Mouse (Mus musculus) cerebellum, adult 11 months (tissue): ENCODE data around the gene Tesk1.

ENCODE experiments used
- DNase-seq: peaks from one replicate; pipeline ENCODE4 v3.0.0; 2022

Gene Tesk1

DNA sequence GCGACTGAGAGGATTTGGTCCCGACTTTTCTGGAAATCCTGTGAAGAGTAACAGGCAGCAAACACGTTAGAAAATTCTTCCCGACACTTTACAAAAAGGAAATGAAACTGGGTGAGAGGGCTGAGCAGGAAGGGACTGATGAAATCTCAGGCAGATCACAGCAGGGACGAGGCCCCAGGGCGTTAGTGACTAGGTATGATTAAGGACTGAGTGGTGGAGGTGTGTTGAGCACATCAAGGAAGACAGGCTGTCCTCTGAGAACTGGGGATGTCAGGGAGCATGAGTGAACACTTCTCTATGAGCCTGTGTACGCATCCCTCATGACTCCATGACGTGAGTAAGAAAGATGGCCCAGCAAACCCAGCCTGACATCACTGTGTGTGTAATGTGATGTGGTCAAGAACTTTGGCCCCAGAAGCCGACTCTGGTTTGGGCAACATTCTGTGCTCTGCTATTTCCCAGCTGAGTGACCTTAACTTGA, 21.9 kb upstream of the Tesk1 start:
- DNase-seq, result no peak

DNA sequence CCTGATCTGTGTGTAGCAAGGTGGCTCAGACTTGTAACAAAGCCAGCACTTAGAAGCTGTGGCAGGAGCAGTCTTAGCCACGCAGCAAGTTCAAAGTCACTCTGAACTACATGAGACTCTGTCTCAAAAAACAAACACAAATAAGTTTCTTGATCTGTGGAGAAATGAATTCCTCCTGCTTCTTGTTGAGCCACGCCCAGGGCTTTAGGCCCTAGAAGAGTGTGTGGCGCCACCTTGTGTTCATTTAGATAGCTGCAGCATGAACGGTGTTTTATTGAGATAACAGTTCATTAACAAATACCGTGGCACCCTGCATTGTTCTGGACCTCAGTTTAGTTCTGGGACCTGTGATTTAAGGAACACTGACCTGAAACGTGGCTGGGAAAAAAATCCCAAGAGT, 21.4 kb upstream of the Tesk1 start:
- peak; percentile 59 for DNase-seq

DNA sequence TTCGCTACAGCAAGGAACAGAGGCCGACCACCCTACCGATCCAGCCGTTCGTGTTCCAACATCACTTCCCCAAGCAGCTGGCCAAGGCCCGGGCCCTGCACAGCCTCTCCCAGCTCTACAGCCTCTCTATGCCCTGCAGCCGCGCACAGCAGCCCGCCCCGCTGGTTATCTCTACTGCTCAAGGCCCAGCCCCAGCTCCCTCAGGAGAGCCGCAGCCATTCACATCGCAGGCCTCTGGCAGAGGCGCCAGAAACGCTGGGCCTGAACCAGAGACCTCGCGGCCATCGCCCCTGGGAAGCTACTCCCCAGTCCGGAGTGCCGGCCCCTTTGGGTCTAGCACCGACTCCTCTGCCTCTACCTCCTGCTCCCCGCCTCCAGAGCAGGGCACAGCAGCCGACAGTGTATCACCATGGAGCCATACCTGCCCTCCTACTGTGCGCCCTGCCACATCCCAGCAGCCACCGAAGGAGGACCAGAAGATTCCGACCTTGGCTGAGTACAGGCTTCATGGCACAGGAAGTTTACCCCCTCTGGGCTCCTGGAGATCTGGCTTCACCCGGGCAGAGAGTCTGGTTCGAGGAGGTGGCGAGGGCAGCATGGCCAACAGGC, 20.0 kb upstream of the Tesk1 start:
- no peak for DNase-seq

- DNase-seq, result no peak
Observed at GRCm38 (mm10) chr4:43423267-43423934, 18.3 kb upstream of the Tesk1 start.

GRCm38 (mm10) chr4:43424072-43424471, 17.7 kb upstream of the Tesk1 start:
- DNase-seq, result no peak

DNA sequence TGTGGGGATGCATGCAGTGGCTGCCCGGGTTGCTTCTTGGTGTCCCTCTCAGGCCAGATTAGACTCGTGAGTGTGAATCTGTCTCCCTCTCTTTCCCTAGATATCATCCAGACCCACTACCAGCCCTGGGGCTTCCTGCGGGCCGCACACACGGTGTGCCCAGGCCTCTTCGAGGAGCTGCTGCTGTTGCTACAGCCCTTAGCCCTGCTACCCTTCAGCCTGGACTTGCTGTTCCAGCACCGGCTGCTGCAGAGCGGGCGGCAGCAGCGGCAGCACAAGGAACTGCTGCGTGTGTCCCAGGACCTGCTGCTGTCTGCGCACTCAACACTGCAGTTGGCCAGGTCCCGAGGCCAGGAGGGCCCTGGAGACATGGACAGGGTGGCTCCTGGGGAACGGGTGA, 16.5 kb upstream of the Tesk1 start:
- DNase-seq, result no peak

DNA sequence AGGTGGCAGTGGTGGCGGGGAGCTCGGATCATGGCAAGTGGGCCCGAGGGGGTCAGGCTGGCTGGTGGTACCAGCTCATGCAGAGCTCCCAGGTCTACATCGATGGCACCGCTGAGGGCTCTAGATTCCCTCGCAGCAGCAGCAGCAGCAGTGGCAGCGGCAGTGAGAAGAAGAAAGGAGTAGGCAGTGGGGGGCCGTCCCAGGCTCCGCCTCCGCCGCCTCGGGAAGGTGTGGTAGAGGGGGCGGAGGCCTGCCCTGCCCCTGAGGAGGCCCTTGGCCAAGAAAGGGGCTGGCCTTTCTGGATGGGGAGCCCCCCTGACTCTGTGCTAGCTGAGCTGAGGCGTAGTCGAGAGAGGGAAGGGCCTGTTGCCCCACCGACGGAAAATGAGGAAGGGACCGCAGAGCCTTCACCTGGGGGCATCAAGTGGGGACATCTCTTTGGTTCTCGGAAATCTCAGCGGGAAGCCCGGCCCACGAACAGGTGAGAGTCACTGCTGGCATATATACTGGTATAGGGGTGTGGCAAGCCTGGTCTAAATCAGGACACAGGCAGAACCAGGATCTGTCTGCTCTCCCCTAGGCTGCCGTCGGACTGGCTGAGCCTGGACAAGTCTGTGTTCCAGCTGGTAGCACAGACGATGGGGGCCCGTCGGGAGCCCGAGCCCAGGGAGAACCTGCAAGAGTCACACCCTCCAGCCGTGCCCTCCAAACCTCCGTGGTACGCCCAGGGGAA, 15.9 kb upstream of the Tesk1 start:
- DNase-seq, result no peak

DNA sequence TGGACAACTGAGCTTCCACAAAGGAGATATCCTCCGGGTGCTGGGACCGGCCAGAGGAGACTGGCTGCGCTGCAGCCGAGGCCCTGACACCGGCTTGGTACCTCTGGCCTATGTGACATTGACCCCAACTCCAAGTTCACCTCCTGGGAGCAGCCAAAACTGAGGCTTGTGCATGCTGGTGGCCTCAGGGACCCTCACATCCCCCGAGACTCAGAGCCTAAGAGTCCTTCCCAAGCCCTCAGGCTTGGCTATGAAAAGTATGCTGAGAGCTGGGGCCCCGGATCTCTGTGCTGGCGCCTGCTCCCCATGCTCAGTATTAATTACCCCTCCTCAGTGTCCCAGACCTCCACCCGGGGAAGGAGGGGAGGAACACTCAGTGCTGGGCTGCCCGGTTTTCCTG, 15.3 kb upstream of the Tesk1 start:
- no peak for DNase-seq

DNA sequence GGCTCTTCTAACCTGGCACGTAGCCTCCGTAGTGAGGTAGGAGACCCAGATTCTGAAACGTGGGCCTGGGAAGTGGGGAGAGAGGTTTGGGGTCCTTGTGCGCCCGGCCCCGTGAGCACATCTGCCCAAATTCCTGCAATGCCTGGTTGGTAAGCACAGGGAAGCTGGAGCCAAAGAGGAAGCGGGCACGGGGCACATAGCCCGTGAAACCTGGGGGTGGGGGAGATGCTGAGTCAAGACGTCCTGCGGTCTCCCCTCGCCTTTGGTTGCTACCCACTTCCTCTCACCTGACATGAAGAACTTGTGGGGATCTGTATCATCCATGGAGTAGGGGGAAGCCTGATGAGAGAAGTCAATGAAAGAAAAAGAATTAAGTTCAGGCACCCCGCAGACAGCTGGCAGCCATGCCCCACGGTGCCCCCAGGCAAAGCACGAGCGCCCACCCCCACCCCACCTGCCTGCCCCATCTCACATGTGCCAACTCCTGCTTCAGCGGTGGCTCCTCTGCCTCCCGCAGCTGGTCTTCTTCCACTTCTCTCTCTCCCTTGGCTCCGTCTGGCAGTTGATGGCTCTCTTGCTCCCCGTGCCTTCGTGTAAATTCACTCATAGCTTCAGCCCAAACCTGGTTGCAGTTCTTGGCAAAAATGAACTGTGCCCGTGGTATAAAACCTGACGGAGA, 14.1 kb upstream of the Tesk1 start:
- no peak for DNase-seq

- DNase-seq, result no peak
Observed at GRCm38 (mm10) chr4:43428180-43428861, 13.4 kb upstream of the Tesk1 start.

DNA sequence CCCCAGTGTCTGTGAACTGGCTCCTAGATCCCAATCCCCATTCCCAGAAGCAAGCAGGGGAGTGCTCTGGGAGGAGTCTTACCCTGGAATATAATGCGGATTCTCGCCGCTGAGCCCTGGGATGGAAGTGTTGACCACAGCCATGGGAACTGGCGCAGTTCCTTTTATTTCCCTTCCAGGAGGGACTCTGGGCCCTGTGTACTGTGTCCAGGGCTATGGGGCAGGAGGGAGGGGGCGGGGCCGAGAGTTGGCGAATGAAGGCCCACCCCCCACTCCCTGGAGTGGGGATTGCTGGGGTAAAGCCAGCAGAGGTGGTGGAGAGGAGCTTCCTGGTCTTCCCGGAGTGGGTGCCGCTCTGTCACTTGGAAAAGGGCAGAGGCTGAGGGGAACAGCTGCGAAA, 12.8 kb upstream of the Tesk1 start, which contains the start of gene Fam166b:
Fam166b (minus strand) TSS at position 189 of the 400 bp plus-strand sequence.
- no peak for DNase-seq

DNA sequence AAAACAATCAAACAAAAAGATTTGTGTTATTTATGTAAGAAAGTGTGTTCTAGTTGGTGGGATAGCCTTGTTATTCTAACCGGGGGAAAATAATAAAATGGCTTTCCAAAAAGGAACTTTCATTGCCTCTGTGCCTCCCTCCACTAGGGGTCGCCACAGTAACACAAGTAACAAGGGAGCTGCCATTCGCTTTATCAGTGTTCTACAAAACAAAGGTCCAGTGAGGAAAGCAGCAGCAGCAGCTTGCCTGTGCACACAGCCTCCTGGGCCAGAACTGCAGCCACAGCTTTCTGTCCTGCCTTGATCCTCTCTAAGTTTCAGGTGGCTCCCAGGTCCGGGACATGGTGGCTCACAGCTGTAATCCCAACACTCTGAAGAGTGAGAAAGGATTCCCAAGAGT, 10.0 kb upstream of the Tesk1 start:
- peak; percentile 78 for DNase-seq

DNA sequence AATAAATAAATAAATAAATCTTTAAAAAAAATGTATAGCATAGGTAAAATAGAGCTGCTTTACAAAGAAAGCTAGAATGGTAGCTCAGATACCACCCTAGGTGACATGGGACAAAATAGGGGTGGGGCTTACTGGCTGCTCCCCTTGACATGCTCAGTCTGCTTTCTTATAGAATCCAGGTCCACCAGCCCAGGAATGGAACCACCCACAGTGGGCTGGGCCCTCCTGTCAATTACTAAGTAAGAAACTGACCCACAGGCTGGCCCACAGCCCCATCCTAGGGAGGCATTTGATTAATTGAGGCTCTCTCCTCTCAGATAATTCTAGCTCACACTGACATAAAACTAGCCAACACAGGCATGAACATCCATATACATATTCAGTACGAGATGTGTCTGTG, 8.9 kb upstream of the Tesk1 start:
- no peak for DNase-seq

- DNase-seq, result peak; percentile 99
Observed at GRCm38 (mm10) chr4:43442044-43442443, 305 bp downstream of the Tesk1 start.

DNA sequence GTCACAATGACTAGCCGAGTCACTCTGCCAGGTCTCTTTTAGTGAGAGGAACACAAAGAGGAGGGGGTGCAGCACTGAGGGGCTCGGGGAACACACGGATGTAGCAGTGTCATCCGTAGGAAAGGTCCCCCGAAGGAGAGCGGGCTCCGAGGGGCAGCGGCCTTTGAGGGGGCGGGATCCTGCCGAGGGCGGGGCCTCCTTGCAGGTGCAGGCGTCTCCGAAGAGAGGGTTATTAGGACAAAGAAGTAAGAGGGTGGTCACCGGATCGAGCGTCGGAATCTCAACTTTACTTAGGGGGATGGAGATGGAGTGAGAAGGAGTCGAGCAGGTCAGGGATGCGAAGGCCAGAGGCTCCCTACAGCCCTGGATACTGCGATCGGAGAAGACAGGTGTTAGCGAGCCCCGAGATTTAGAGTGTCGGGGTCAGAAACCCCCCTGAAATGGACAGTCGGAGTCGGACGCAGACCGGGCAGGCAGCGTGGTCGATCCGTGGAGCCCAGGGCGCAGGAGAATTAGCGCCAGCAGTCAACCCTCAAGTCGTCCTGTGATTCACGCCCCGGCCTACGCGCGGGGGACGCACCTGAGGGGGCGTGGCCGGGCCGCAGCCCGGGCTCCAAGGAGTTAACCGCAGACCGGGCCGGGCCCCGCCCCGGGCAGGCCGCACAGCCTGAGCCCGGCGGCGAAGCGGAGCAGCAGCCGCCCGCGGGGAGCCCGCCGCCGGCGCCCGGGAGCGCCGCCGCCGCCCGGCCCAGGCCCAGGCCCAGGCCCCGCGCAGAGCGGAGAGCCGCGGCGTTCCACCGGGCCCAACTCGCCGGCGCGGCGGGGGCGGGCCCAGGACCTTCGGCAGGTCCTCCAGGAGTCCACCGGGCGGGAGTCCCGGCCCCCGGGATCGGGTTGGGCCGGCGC, 970 bp downstream of the Tesk1 start:
- peak; percentile 76 for DNase-seq

DNA sequence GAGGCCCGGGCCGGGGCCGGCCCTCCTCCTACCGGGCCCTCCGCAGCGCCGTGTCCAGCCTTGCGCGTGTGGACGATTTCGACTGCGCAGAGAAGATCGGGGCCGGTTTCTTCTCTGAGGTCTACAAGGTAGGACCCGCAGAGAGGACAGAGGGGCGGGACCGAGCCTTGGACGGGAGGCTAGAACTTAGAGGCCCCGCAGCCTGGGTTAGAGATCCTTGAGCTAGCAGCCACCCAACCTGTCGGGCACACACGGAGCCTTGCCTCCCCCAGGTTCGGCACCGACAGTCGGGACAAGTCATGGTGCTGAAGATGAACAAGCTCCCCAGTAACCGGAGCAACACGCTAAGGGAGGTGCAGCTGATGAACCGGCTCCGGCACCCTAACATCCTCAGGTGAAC, 1.8 kb downstream of the Tesk1 start:
- no peak for DNase-seq

- DNase-seq, result no peak
Observed at GRCm38 (mm10) chr4:43447251-43447650, 5.5 kb downstream of the Tesk1 start.

DNA sequence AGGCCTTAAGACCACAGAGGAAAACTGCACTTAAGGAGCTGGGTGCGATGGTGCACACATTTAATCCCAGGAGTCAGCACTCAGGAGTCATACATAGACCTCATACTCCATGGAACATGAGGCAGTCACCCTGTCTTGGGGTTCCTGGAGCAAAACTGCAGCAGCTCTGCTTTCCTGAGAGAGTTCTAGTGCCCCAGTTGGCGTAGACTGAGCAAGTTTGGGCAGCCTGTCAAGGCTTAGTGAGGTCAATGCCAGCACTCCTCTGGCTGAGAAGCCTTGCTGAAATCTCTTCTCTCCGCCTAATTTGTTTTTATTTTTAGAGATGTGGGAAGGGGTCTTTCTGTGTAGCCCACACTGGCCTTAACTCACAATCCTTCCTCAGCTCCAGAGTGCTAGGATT, 6.8 kb downstream of the Tesk1 start:
- no peak for DNase-seq

DNA sequence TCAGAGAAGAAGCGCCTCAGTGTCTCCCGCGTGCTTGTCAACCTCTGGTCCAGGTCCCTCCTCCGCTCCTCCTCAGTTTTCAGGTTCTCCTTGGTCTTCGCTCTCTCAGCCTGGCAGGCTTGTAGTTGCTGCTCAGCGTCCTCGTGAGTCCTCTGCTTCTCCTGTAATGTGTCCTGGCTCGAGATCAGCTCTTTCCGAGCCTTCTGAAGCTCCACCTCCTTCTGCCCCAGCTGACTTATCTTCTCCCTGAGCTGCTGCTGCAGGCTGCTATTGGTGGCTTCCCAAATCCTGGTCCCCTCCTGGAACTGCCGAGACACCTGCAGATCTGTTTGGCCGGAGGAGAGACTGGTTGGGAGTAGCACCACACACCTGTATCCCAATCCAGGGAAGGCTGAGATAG, 10.6 kb downstream of the Tesk1 start:
- no peak for DNase-seq

DNA sequence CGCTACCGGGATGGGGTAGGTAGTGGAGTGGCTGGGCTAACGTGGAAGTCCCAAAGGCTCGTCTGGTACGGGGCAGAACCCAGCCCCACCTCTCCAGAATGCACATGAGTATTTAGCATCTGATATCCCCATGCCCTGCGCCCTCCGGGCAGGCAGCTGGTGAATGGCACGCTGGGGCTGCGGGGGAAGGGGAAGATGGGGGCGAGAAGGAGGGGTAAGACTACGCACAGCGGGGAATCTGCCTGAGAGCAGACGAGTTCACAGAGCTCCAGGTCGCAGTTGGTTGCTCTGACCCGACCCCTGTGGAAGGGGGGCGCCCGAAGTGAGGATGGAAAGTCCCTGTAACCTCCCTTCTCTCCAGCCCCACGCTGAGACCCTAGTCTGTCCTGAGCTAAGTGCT, 11.7 kb downstream of the Tesk1 start:
- DNase-seq, result no peak

- no peak for DNase-seq
Observed at GRCm38 (mm10) chr4:43454041-43454836, 12.5 kb downstream of the Tesk1 start, which contains the start of gene Cd72. Gene Cd72 (minus strand): TSS chr4:43454628.
